In the genomic region with DNA sequence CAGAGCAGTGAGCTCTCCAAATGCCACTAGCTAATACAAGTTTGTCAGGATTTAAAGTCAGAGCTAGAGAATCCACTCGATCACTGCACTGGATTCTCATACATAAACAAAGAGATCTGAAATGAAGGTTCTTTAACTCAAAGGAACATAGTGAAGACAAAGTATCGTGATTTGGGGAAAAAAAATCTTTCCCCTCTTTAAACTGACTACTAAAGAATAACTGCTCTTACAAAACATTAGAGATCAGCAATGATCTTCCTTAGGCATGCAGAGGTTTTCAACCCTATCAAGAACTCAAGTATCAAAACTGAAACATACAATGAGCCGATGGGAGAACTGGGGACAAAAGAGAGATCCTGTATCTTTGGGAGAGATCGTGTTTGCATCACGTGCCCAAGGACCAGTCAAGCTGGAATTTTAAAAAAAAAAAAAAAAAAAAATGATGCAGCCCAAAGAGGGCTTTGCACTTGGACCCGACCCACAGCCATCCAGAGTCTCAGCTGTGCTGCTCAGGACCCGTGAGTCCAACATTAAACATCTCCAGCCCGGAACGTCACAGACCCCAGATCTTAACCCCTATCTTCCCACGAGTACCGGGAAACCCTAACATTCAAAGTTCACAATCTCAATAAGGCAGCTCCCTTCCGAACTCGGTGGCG, we compare ENCODE assay signal across 7 mouse cellular contexts. TPM values are rescaled to one million over a fixed set of nuclear protein-coding genes. Genes with fewer than 3 reads are reported as not detected.
DNase-seq lines count a peak whose midpoint lies in the region; ATAC-seq and TF ChIP-seq lines count a peak whose summit lies in the region.

No protein-coding gene starts in this region.

- H3K36me3 ChIP-seq in embryonic facial prominence, embryonic 13.5 days, result no peaks in the 10 kb centered on the region
- H3K36me3 ChIP-seq in limb, embryonic 12.5 days, result no peaks in the 10 kb centered on the region
- H3K36me3 ChIP-seq in small intestine, adult 2 months (ENCODE audit: control insufficient read depth, insufficient read depth, low read length), result no peaks in the 10 kb centered on the region

- no peaks in the 10 kb centered on the region for H3K9me3 ChIP-seq in embryonic facial prominence, embryonic 13.5 days
- H3K9me3 ChIP-seq in limb, embryonic 12.5 days, result no peaks in the 10 kb centered on the region

- peak overlapping the region; percentile 89 for H3K9ac ChIP-seq in embryonic facial prominence, embryonic 13.5 days
- H3K9ac ChIP-seq in limb, embryonic 12.5 days (replicated peaks), result peak overlapping the region; percentile 89

- TF ChIP-seq CTCF in small intestine, adult 2 months (IDR thresholded peaks at IDR 0.05; ENCODE audit: extremely low read depth, insufficient read length, insufficient replicate concordance, low read depth, low read length), result no peak

- peak; percentile 11 for DNase-seq in retina, postnatal 7 days (ENCODE audit: low read depth, low spot score)
- no peak for DNase-seq in retina, postnatal 1 day
- no peak for DNase-seq in embryo, embryonic 11 days

- ATAC-seq in embryonic facial prominence, embryonic 13.5 days (ENCODE audit: insufficient number of reproducible peaks, insufficient read depth, low FRiP score, low TSS enrichment, low read depth), result 0 out of 2 replicates have a peak, but pooled peaks have one; percentile 1
- ATAC-seq in limb, embryonic 12.5 days (ENCODE audit: insufficient number of reproducible peaks, insufficient read depth, low FRiP score, low TSS enrichment, low read depth), result no peak
- no peak for ATAC-seq in inflammation-experienced regulatory T-cells, adult 6 months

- TF ChIP-seq POLR2A in small intestine, adult 2 months (IDR thresholded peaks at IDR 0.05; ENCODE audit: low read depth, low read length), result no peak

- peak overlapping the region; percentile 66 for H3K4me2 ChIP-seq in embryonic facial prominence, embryonic 13.5 days
- peak overlapping the region; percentile 63 for H3K4me2 ChIP-seq in limb, embryonic 12.5 days

- peak overlapping the region; percentile 97 for H3K27ac ChIP-seq in embryonic facial prominence, embryonic 13.5 days
- H3K27ac ChIP-seq in limb, embryonic 12.5 days, result peak overlapping the region; percentile 96
- peak overlapping the region; percentile 71; the same call in 1 of the 2 replicates for H3K27ac ChIP-seq in small intestine, adult 2 months (ENCODE audit: insufficient read depth, low read depth, low read length)

- H3K4me3 ChIP-seq in embryonic facial prominence, embryonic 13.5 days, result peak overlapping the region; percentile 93
- peak overlapping the region; percentile 95 for H3K4me3 ChIP-seq in limb, embryonic 12.5 days (replicated peaks)
- peak overlapping the region; percentile 89 for H3K4me3 ChIP-seq in small intestine, adult 2 months (ENCODE audit: low read depth, low read length)

- no peaks in the 10 kb centered on the region for H3K27me3 ChIP-seq in embryonic facial prominence, embryonic 13.5 days
- H3K27me3 ChIP-seq in limb, embryonic 12.5 days, result no peaks in the 10 kb centered on the region
- no peaks in the 10 kb centered on the region for H3K27me3 ChIP-seq in small intestine, adult 2 months (ENCODE audit: control insufficient read depth, insufficient read depth, low read length)

- under 1% methylated on average over 14 of the region's 14 CpGs for WGBS in embryonic facial prominence, embryonic 13.5 days
- WGBS in limb, embryonic 12.5 days, result 2% methylated on average over 14 of the region's 14 CpGs
- under 1% methylated on average over 14 of the region's 14 CpGs for WGBS in small intestine, adult 2 months

- H3K4me1 ChIP-seq in embryonic facial prominence, embryonic 13.5 days, result peaks cover 20% of the 10 kb centered on the region; the same call in 1 of the 2 replicates
- peaks cover 11% of the 10 kb centered on the region; the same call in 1 of the 2 replicates for H3K4me1 ChIP-seq in limb, embryonic 12.5 days (replicated peaks)
- H3K4me1 ChIP-seq in small intestine, adult 2 months (ENCODE audit: control insufficient read depth, insufficient read depth, insufficient read length, low read length), result peaks cover 3% of the 10 kb centered on the region; the same call in 1 of the 2 replicates

RNA-seq across cellular contexts. Expression of a gene that starts 0.8 kb away (rescaled TPM):
- polyA plus RNA-seq in embryonic facial prominence, embryonic 13.5 days (2015; fragmentation: Nextera tagmentation; extraction: Ambion mirVana), result 21.1 and 25.4 TPM in 2 replicates
- polyA plus RNA-seq in limb, embryonic 12.5 days (2016; fragmentation: Nextera tagmentation; extraction: Ambion mirVana), result 25.7 and 27.6 TPM in 2 replicates
- polyA plus RNA-seq in small intestine, adult 2 months (2012; rRNA removed), result 2.5 and 3.8 TPM in 2 replicates
- polyA plus RNA-seq in inflammation-experienced regulatory T-cells, adult 6 months (2017; shearing (Covaris generic)), result 1 to 10 TPM; 5.6 to 6.1 (median 5.8) TPM
